Mouse (Mus musculus) ES-Bruce4 (cell line): Measurements from ENCODE around the gene Spint3. TPM values are rescaled to one million over a fixed set of nuclear protein-coding genes. Genes with fewer than 3 reads are reported as not detected.

ENCODE experiments used
- H3K27ac ChIP-seq: 2 replicates; pipeline ENCODE4 v1.5.1; 2012; ENCODE audit warnings: low read length, inconsistent platforms; ENCODE audit not compliant: insufficient read depth
- H3K27me3 ChIP-seq: 2 replicates; pipeline ENCODE4 v1.6.1; 2012; ENCODE audit warnings: mild to moderate bottlenecking, low read length, inconsistent platforms; ENCODE audit not compliant: control insufficient read depth, poor library complexity, insufficient read depth, severe bottlenecking
- H3K36me3 ChIP-seq: 2 replicates; pipeline ENCODE4 v1.6.1; 2012; ENCODE audit warnings: inconsistent platforms, mild to moderate bottlenecking, low read length, moderate library complexity; ENCODE audit not compliant: control insufficient read depth, poor library complexity, insufficient read depth, severe bottlenecking
- H3K4me1 ChIP-seq: one replicate; pipeline ENCODE4 v1.8.1; 2011; ENCODE audit warnings: low read length; ENCODE audit not compliant: control insufficient read depth, insufficient read depth
- H3K4me3 ChIP-seq: 2 replicates; pipeline ENCODE4 v1.5.1; 2011; ENCODE audit warnings: low read depth, mild to moderate bottlenecking, low read length
- H3K9ac ChIP-seq: 2 replicates; pipeline ENCODE4 v1.6.1; 2012; ENCODE audit warnings: low read depth, mild to moderate bottlenecking, inconsistent platforms; ENCODE audit not compliant: poor library complexity, severe bottlenecking
- H3K9me3 ChIP-seq: replicated peaks from 2 replicates; pipeline ENCODE4 v1.6.1; 2012; ENCODE audit warnings: mild to moderate bottlenecking, low read length, inconsistent platforms; ENCODE audit not compliant: control insufficient read depth, poor library complexity, insufficient read depth, severe bottlenecking
- CTCF ChIP-seq: IDR thresholded peaks from one replicate; pipeline ENCODE4 v1.8.1; 2011; ENCODE audit warnings: low read depth, low read length
- EP300 ChIP-seq: IDR thresholded peaks from 2 replicates; pipeline ENCODE4 v1.6.1; 2011; ENCODE audit warnings: low read depth, low read length; ENCODE audit not compliant: insufficient read depth
- POLR2A ChIP-seq: IDR thresholded peaks from one replicate; pipeline ENCODE4 v1.8.1; 2011; ENCODE audit warnings: low read length; ENCODE audit not compliant: insufficient read depth
- polyA plus RNA-seq: library from polyadenylated mRNA; stranded (reverse); fragments of >200 nt; gene quantifications from 2 replicates; pipeline ENCODE4 v1.2.4, GENCODE M21; 2011; ENCODE audit warnings: low read depth; ENCODE audit not compliant: missing spikeins, insufficient read depth, insufficient read length

The Spint3 gene
- polyA plus RNA-seq, 1 experiment = not detected

DNA sequence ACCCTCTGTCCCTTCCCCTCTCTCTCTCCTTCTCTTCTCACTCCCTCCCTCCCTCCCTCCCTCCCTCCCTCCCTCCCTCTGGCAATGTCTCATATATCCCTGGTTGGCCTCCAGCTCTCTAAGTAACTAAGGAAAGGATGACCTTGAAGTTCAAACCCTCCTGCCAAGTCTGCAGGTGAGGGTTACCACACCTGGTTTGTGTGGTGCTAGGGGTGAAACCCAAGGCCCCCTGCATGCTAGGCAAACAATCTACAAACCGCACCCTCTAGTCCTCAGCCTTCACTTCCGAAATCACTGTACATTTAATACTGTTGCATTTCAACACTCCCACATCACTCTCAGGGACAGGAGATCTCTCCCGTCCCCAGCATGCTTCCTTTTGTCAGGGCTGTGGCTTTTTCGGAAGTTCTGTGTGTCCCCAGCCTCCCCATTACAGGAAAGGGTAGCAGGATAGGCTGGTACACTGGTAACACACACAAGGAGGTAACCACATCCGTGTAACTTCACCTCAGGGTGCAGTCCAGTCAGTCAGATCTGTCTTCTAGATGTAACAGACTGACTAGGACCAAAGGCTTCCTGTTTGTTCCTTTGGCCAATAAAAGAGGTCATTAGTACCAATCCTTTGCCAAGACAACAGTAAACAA, 28.7 kb downstream of the Spint3 start:
- H3K9me3 ChIP-seq = peaks cover 3% of the 10 kb centered on the region; the same call in 1 of the 2 replicates
- H3K27ac ChIP-seq = no peak overlapping the region
- no peaks in the 10 kb centered on the region for H3K27me3 ChIP-seq
- no peaks in the 10 kb centered on the region for H3K36me3 ChIP-seq
- no peak overlapping the region for H3K9ac ChIP-seq
- TF ChIP-seq POLR2A (no peak), CTCF (no peak), EP300 (no peak)
- no peak overlapping the region for H3K4me3 ChIP-seq
- H3K4me1 ChIP-seq = peaks cover 6% of the 10 kb centered on the region

GRCm38 (mm10) chr2:164543745-164544144, 29.5 kb downstream of the Spint3 start:
- H3K36me3 ChIP-seq = no peaks in the 10 kb centered on the region
- peaks cover 3% of the 10 kb centered on the region for H3K4me1 ChIP-seq
- peaks cover 3% of the 10 kb centered on the region; the same call in 1 of the 2 replicates for H3K9me3 ChIP-seq
- TF ChIP-seq POLR2A (no peak), CTCF (no peak), EP300 (no peak)
- no peak overlapping the region for H3K27ac ChIP-seq
- H3K9ac ChIP-seq = no peak overlapping the region
- no peaks in the 10 kb centered on the region for H3K27me3 ChIP-seq
- H3K4me3 ChIP-seq = no peak overlapping the region

- H3K9ac ChIP-seq = no peak overlapping the region
- no peak overlapping the region for H3K27ac ChIP-seq
Measured at GRCm38 (mm10) chr2:164542598-164542997, 30.7 kb downstream of the Spint3 start.

DNA sequence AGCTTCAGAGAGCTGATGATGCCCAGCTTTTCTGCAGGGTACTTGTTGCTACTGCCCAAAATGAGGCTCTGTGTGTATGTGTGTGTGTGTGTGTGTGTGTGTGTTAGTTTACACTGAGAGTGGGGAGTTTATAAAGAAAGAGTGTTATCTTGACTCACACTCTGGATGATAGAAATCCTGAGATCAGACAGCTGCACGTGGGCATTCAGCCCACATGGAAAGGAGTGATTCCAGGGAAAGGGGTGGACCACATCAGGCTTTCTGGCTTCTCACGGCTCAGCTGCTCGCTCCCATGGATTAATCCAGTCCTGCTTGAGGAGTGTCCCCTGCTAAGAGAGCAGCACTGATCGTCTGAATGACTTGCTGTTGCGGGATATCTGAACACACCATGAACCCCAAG, 31.1 kb downstream of the Spint3 start:
- Histone ChIP-seq H3K4me3 (no peak overlapping the region), H3K4me1 (peaks cover 3% of the 10 kb centered on the region), H3K27ac (no peak overlapping the region), H3K27me3 (no peaks in the 10 kb centered on the region), H3K9ac (no peak overlapping the region), H3K36me3 (no peaks in the 10 kb centered on the region), H3K9me3 (peaks cover 3% of the 10 kb centered on the region; the same call in 1 of the 2 replicates)
- TF ChIP-seq EP300 = no peak
- no peak for TF ChIP-seq POLR2A
- TF ChIP-seq CTCF = no peak

More at GRCm38 (mm10) chr2:164542598-164542997, 30.7 kb downstream of the Spint3 start:
- no peak for TF ChIP-seq EP300
- TF ChIP-seq POLR2A = no peak
- TF ChIP-seq CTCF = no peak
- no peaks in the 10 kb centered on the region for H3K36me3 ChIP-seq
- H3K4me3 ChIP-seq = no peak overlapping the region
- no peaks in the 10 kb centered on the region for H3K27me3 ChIP-seq
- peaks cover 3% of the 10 kb centered on the region for H3K4me1 ChIP-seq
- H3K9me3 ChIP-seq = peaks cover 3% of the 10 kb centered on the region; the same call in 1 of the 2 replicates

DNA sequence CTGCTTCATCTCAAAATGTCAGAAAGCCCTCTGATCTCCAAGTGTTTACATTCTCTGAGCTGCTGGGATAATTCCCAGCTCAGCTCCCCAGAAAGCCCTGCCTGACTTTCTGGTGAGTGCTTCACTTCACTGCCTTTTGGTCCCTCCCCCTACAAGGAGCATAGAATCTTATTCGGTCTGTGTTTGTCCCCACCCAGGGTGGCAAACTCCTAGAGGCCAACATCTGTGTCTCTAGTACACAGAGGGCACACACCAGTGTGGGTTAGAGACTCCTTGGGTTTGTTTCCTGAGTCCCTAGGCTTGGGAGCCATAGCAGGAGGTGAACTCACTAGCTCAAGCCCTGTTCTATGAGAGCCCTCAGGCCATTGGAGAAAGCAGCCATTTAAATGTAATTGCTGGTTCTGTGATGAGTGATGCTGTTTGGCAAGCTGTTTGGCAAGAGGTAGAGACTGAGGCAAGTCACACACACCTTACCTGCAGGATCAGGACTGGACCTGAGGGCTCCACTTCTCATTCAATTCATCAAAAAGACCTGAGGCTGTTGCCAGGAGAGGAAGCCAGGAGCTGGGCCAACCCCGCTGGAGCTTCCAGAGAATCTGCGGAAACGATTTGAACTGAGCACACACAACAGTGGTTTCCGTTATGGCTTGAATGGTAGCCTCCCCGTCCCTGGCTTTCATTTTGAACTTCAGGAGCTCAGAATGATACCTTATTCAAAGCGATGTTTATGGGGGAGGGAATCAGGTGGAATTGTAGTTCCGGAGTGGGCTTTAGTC, 32.4 kb downstream of the Spint3 start:
- Histone ChIP-seq H3K4me3 (no peak overlapping the region), H3K9me3 (peaks cover 3% of the 10 kb centered on the region; the same call in 1 of the 2 replicates), H3K9ac (no peak overlapping the region), H3K4me1 (peaks cover 3% of the 10 kb centered on the region), H3K27me3 (no peaks in the 10 kb centered on the region), H3K36me3 (no peaks in the 10 kb centered on the region), H3K27ac (no peak overlapping the region)
- TF ChIP-seq CTCF (no peak), EP300 (0 out of 2 replicates have a peak, but pooled peaks have one; percentile 3), POLR2A (no peak)

GRCm38 (mm10) chr2:164537003-164537402, 36.3 kb downstream of the Spint3 start:
- Histone ChIP-seq H3K36me3 (no peaks in the 10 kb centered on the region), H3K9ac (no peak overlapping the region), H3K27me3 (no peaks in the 10 kb centered on the region), H3K27ac (no peak overlapping the region), H3K4me1 (peaks cover 3% of the 10 kb centered on the region), H3K4me3 (no peak overlapping the region), H3K9me3 (no peaks in the 10 kb centered on the region)
- TF ChIP-seq EP300 (no peak), POLR2A (no peak), CTCF (no peak)
